Mouse (Mus musculus) kidney, adult 2 months (tissue): ENCODE results near the gene Trim44.

Source experiments
- CTCF ChIP-seq: fragments of 200-500 bp; conservative IDR thresholded peaks from 2 replicates; pipeline ENCODE4 v1.5.1; 2011; ENCODE audit warnings: low read depth, mild to moderate bottlenecking, control low read depth, low read length, moderate library complexity, mixed read lengths; ENCODE audit not compliant: insufficient read depth, insufficient read length
- POLR2A ChIP-seq: fragments of 200-500 bp; IDR thresholded peaks from one replicate; pipeline ENCODE4 v1.6.1; 2011; ENCODE audit warnings: low read depth, low read length, control low read depth

DNA sequence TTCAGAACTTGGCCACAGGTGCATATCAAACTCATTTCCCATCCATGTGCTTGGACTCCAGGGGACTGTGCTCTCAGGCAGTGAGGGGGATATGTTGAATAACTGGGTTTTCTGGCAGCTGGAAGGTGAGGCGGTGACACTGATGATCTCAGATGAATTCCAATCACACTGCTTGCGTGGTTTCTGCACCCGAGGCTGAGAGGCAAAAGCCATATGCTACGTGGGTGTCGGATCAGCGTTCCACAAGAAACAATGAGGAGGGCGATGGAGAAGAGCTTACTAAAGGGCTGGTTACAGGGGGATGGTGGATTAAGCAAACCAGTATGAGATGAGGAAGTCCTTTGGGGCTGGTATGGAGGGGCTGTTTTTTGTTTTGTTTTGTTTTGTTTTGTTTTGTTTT is 127.8 kb downstream of the Trim44 start:
- TF ChIP-seq CTCF: no peak
- TF ChIP-seq POLR2A: no peak
